Mouse (Mus musculus): ENCODE results near the gene Noct.

The Noct gene

DNA sequence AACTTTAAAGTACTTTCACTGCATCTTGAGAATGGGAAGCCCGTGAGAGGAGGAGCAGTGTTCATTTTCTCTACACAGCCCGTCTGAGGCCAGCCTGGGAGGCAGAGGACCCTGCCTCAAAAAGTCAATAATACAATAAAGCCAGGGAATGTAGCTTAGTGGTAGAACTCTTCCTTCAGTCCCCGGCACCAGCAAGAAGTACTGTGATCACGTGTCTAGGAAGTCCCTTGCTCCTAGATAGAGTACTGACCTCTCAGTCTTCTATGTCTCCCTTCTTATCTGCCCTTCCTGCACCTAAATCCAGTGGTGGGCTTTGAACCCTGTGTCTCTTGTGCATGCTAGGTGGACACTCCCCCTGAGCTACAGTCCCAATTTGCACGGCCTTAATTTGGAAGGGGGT, 6.6 kb downstream of the Noct start:
- DNase-seq (ENCODE audit: low spot score in 2 of 2) = peak in 1 of 2 experiments; percentile 27

DNA sequence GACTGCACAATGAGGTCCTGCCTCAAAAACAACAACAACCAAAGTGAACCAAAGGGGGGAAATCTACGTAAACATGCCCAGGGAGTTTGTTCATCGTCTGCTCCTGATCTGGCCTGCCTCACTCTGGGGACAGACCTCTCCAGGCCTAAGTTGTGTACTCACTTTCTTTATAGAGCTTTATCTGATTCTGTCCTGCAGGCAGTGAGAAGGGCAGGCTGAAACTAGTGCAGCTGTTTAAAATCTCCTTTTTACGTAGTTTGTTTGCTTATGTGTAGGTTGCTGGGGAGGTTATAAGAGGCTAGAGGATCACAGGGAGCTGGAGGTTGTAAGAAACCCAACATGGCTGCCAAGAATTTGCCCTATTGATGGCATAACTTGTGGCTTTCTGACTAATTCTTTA, 7.3 kb downstream of the Noct start:
- peak in 1 of 2 experiments; percentile 47 for DNase-seq (ENCODE audit: low spot score in 2 of 2)

DNA sequence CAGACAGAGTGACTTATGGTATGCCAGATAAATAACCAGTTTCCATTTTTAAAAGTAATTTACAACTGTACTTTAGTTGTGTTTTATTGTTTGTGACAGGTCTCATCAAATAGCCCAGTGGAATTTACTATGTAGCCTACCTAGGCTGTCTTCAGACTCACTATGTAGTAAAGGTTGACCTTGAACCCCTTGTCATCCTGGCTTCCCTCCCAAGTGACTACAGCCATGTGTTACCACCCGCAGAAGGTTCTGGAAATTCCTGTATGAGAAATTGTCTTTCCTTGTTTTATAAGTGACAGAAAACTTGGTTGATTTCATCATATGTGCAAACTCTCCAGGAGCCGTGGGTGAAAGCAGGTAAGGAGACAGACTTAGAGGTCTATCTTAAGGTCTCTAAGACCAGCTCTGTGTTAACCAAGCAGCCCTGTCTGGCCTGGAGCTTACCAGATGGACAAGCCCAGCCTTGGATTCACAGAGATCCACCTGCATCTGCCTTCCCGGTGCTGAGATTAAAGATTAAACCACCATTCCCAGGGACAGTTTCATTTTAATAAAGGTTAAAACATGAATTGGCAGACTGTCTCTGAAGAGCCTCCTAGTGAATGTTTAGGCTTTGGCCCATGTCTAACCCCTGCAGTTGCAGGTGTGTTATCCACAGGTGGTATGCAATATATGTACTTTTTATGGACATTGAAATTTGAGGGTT, 8.1 kb downstream of the Noct start:
- no peak for DNase-seq (ENCODE audit: low spot score in 2 of 2)

DNA sequence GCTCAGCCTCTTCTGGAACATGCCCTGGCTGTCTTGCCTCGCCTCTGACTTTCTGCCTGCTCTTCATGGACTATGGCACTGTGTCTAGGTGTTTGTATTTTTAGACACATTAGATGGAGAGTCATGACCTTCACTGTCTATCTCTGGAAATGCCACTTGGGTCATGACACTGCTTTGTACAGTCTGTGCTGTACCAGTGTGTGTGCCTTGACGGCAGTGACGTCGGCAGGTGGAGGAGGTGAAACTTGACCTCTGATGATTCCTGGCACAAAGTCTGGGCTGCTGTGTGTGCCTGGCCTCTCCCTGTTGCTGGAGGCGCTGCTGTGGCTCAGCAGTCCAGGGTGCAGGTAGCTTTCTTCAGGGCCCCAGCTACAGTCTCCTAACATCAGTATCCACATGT, 9.2 kb downstream of the Noct start:
- no peak for DNase-seq (ENCODE audit: low spot score in 2 of 2)

DNA sequence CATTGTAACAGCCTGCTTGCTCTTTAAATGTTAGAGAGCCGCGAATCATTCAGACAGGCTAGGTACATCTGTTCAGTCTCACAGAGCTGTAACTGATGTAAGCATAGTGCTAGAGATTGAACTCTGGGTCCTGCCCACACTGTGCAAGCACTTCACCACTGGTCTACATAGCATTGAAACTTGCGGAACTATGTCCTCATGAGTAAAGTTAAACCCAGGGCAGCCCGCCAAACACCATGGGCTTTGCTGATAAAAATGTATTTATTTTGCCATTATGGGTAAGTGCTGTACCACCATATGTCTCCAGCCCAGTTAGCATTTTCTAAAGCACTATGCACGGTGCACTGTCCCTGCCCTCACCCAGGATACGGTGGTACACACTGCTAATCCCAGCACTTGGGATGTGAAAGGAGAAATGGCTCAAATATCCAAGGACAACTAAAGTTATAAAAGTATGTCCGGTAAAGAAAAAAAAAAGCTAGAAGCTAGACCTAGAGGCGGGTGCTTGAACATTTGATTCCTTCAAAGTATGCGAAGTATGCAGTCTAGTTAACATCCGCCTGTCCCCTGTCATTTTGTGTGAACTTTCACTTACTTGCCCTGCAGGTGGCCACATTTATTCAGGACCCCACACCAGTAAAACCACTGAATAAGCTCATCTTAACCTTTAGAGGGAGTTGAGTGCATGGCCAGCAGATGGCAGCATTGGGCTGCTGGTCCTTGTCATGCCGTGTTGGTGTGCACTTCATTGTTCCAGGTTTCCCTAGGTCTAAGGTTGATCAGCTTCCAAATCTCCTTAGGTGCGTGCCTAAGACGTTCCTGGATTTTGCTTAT, 9.9 kb downstream of the Noct start:
- peak; percentile 84 to 91 for DNase-seq (ENCODE audit: low spot score in 2 of 2)

DNA sequence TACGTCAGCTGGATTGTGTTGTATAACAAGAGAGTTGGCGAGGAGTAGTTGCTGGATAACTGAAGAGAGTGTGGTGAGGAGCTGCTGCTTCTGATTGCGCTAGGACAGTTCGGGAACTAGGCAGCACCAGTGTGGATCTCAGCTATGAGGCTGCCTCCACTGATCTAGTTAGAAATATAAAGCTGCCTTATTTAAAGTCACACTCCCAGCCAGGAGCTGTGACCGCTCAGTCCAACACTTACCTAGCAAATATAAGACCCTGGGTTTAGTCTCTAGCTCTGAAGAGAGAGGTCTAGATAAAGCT, 10.5 kb downstream of the Noct start:
- no peak for DNase-seq (ENCODE audit: low spot score in 2 of 2)

DNA sequence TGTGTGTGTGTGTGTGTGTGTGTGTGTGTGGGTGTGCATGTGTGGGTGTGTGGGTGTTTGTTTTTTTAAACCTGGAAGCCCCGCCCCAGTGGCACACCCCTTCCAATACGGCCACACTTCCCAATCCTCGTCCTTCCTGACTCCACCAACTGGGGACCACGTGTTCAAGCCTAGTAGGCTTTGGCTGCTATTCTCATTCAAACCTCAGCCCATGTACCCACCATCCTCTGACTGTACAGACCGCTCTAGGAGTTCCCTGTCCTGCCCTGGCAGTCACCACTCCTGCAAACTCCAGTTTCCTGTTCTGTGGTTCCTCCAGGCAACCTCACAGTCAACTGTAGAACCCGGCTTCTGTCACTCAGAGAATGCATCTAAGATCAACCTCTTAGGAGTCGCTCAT, 14.3 kb downstream of the Noct start:
- DNase-seq (ENCODE audit: low spot score in 2 of 2) = no peak

DNA sequence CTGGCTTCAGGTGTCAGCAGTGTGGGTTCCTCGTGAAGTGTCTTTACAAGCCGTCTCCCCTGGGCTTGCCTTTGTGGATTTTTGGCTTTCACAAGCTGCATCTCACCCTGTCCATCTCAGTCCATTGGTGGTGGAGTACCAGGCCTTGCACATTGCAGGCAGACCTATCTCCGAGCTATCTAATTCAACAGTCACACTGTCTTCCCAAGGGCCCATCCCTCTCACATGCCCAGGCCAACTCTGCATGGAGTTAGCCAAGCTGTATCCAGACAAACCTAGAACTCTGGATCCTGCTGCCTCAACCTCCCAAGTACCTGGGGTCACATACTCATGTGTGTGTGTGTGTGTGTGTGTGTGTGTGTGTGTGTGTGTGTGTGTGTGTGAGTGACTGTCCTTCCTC, 15.3 kb downstream of the Noct start:
- no peak for DNase-seq (ENCODE audit: low spot score in 2 of 2)

DNA sequence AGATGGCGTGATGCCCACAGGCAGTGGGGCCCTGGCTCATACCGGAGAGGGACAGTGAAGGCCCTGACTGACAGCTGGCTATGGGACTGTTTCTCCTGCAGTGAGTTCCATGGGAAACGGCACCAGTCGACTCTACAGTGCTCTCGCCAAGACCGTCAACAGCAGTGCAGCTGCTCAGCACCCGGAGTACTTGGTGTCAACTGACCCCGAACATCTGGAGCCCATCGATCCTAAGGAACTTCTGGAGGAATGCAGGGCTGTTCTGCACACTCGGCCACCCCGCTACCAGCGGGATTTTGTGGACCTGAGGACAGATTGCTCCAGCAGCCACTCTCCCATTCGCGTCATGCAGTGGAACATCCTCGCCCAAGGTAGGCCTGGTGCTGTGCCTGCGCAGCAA, 23.5 kb downstream of the Noct start:
- DNase-seq (ENCODE audit: low spot score in 2 of 2) = no peak

DNA sequence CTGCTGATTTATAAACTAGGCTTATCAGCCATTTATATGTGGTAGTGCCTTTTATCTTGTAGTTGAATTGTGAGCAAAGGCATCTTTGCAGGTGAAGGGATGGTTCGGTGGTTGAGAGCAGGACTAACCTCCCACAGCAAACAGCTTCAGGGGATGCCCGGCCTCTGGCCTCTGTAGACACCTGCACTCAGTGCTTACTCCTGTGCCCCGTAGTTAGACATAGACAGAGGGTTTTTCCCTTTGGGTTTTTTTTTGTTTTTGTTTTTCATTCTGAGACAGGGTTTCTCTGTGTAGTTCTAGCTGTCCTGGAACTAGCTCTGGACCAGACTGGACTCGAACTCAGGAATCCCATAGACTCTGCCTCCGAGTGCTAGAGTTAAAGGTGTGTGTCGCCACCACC, 24.4 kb downstream of the Noct start:
- no peak for DNase-seq (ENCODE audit: low spot score in 2 of 2)

DNA sequence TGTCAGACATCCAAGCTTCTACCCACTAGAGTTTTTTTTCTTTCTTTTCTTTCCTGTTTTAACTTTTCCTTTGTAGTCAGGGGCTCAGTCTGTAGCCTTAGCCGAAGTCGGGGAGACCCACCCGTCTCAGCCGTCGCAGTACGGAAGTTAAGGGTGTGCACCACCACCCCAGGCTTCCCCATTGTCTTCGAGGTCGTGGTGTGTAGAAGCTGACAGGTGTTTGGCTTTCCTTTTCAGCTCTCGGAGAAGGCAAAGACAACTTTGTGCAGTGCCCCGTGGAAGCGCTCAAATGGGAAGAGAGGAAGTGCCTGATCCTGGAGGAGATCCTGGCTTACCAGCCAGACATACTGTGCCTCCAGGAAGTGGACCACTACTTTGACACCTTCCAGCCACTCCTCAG, 25.2 kb downstream of the Noct start:
- DNase-seq (ENCODE audit: low spot score in 2 of 2) = no peak

DNA sequence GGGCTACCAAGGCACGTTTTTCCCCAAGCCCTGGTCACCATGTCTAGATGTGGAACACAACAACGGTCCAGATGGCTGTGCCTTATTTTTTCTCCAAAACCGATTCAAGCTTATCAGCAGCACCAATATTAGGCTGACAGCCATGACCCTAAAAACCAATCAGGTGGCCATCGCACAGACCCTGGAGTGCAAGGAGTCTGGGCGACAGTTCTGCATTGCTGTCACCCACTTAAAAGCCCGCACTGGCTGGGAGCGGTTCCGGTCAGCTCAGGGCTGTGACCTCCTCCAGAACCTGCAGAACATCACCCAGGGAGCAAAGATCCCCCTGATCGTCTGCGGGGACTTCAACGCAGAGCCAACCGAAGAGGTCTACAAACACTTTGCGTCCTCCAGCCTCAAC, 25.6 kb downstream of the Noct start:
- DNase-seq (ENCODE audit: low spot score in 2 of 2) = no peak

DNA sequence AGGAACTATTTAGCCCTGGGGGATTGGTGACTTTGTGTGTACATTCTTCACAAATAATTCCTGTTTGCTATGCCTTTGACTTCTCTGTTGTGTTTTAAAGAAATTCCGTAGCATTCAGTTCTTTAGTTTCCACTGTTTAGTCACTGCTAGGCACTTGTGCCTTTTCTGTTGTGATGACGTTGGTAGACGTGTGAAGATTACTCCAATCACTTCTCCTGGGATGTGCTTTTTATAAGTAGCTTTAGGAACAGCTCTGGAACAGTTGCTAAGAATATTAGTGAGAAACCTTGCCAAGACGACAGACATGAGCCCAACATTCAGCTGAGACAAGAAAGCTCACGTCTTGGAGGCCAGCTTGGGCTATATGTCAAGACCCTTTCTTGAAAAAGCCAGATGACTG, 26.8 kb downstream of the Noct start:
- DNase-seq (ENCODE audit: low spot score in 2 of 2) = no peak

DNA sequence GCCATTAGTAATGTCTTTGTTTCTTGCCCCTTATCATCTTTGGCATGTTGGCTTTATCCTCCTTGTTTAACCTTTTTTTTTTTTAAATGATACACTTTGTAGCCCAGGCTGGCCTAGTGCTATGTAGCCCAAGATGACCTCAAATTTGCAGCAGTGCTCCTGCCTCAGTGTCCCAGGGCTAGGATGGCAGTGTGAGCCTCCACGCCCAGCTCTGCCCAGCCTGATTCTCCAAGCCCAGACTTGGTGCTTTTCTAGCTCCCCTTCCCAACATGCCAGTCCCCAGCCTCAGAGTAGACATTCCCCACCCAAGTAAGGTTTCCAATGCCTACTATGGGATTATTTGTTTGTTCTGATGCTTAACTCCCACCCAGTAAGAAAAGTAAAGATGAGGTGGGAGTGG, 28.0 kb downstream of the Noct start:
- no peak for DNase-seq (ENCODE audit: low spot score in 2 of 2)

DNA sequence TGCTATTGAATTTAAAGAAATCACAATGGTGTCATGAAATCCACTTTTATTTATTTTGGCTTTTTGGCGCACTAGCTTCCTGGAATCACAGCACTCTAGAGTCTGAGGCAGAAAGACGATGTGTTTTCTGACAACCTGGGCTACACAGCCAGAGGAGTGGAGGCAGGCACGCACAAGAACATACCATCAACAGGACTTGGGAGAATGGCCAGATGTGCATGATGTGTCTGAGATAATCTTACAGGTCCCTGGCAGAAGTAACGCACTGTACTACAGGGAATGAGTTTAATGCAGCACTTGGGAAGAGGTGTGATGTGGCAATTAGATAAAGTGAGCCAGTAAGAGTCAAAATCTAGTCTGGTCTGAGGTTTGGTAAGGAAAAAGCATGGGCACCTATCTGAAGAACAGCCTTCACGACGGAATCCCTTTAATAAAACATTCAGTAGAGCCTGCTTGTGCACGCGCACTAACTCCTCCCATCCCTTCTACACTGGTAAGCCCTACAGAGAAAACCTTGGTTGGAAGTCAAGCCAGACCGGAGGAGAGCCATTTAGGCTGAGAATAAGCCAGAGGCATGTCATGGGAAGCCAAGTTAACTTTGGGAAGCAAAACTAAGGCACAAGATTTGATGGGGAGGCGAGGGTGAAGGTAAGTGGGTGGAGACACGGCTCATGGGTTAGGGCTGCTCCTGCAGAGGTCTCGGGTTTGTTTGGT, 28.6 kb downstream of the Noct start:
- no peak for DNase-seq (ENCODE audit: low spot score in 2 of 2)

DNA sequence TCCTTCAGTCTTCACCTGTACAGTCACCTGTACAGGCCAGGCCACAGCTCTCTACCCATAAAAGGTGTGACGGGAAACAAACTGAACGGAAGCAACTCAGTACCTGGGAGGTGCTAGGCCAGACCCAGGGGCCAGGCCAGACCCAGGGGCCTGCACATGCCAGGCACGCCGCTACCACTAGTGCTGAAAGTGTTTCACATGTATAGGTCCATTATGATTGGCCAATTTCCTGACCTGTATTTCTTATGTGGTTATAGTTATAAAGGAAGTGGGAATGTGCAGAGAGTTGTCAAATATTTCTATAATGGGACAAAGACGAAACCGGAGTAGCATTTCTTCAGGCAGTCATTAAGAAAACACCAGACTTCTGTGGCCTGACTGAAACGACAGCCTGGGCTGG, 30.5 kb downstream of the Noct start:
- no peak for DNase-seq (ENCODE audit: low spot score in 2 of 2)

DNA sequence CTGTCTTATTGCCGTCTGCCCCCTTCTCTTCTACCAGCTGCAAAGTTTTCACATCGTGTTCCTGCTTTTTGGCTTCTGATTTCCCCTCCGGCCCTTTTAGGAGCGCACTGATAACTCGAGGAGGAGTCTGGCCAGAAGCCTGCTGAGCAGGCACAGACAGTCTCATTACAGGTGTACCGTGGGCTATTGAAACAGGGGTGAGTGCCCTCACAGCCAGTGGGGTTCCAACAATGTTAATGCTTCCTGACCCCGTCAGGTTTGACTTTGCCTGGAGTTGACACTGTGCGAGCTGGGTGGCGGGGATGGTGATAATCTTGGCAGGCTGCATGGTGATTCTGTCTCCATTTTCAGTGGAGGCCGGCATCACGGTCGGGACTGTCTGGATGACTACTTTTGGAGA, 32.2 kb downstream of the Noct start:
- peak in 1 of 2 experiments; percentile 4 for DNase-seq (ENCODE audit: low spot score in 2 of 2)

DNA sequence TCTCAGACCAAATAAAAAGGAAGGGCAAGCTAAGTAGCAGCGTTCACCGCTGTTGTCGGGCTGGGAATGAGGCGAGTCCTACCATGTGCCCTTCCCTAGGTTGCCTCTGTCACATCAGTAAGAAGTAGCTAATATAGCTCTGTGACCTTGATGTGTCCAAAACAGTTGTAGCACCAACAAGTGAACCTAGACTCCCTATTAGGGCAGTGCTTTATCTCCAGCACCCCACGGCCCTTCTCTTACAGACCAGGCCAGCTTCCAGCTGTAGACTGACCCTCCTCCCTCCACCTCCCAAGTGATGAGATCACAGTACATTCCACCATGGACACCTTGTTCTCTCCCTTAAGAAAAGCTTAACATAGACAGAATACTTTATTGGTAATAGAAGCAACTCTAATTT, 33.8 kb downstream of the Noct start:
- DNase-seq (ENCODE audit: low spot score in 2 of 2) = peak in 1 of 2 experiments; percentile 2

DNA sequence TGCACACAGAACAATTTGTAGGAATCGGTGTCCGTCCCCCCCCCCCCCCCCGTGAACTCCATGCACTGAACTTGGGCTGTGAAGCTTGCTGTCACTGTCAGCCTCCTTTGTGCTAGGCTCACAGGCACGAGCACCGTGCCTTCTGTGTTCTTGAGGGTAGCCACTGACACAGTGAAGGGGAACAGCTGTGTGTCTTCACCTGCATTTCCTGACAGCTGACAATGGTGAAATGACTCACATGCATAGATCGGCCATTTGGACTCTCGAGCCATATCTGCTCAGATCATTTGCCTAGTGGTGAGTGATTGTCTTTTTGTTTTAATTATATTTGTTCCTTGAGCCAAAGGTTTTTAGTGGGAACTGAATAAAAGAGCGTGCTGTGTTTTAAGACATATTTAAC, 38.7 kb downstream of the Noct start:
- DNase-seq (ENCODE audit: low spot score in 2 of 2) = no peak

DNA sequence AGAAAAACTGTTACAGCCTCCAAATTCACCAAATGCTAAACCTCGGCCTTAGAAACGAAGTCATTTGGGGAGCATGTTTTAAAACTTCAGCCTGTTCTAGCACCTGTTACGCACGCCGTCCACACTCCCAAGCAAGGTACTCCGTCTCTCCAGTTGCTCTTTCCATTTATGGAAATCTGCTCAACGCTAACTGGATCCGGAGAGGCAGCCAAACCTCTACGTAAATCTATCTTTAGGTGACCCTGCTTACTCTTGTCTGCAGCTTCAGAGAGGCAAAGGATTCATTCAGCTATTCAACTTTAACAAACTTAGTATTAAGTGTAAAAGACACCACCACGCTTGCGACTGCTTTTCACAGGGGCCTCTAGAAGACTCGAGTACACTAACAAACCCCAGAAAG, 44.2 kb downstream of the Noct start:
- no peak for DNase-seq (ENCODE audit: low spot score in 2 of 2)

DNA sequence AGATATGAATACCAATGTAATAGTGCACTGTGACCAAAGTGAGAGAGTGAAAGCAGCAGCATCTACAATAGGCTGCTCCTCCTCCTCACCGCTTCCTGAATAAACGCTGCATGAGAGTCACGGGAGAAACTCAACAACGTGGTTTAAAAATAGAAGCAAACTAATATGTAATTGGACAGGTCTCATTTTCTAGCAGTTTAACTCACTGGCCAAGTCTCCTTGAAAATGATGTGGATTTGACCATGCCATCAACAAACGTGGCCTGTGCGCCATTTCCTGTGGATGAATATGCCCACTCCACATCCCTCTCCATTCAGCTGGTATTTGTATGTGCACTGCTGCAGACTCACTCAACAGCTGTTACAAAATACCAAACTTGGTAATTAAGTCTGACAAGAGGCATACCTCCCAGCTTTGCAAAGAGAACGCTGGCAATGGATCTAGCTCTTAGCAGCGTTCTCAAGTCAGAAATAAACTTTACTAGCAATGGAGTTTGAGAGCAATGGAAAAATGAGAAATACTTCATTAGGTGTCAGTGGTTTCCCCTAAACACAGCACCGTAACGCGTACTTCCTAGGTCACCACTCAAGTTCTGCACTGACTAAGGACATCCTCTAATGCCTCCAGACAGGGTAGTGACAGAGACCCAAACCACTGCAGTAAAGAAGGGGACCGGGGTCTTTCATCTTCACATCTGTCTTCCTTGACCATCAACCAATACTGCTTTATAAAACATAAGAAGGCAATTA, 46.0 kb downstream of the Noct start:
- DNase-seq (ENCODE audit: low spot score in 2 of 2) = no peak

DNA sequence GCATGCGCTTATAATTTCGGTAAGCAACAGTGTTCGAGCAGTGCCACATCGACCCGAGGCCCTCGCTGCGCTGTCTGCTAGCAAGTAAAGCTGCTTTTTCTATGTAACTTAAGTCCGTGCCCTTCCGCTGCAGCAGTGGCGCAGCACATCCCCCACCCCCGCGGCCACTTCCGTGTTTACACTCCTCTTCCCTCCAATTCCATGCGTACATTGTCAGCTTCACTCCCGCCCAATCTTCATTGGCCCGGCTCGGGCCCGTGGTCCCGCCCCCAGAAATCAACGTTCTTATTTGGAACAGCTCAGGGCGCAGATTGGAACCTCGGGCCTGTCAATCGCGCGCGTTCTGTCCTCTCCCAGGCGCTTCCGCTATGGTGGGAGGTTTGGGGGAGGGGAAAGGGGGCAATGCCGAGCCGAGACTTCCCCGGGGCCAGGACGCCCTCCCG, 51.7 kb downstream of the Noct start:
- peak; percentile 80 to 95 for DNase-seq (ENCODE audit: low spot score in 2 of 2)

All from spleen, postnatal 10 days (tissue).